Mouse (Mus musculus): Measurements from ENCODE around the gene Abca8a.

DNA sequence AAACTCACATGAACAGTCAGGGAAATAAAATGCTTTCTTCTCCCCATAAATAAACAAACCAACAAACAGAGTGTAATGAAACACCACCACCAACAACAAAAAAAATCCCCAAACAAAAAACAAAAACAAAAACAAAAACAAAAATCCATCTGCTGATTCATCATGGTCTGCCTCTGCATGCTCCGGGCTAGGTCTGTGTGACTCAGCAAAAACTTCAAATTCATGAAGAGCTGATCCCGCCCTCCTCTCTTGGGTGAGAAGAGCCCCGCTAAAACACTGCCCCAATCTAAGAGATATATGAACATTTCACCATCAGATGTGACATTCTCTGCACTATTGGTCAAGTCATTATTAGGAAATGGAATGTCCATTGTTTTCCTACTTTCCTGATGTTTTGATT, 104.5 kb downstream of the Abca8a start:
- no peak for TF ChIP-seq TAL1 (conservative IDR thresholded peaks at IDR 0.05; ENCODE audit: low read depth, low read length)
- no peak for TF ChIP-seq CTCF (IDR thresholded peaks at IDR 0.05; ENCODE audit: low read depth, low read length)
- no peak for TF ChIP-seq GATA2 (IDR thresholded peaks at IDR 0.05; ENCODE audit: borderline replicate concordance, low read depth, low read length)
- TF ChIP-seq POLR2AphosphoS5 (IDR thresholded peaks at IDR 0.05; ENCODE audit: insufficient replicate concordance, low read depth, low read length), result no peak
- no peak for TF ChIP-seq GATA1 (IDR thresholded peaks at IDR 0.05; ENCODE audit: borderline replicate concordance, low read length)
